Mouse (Mus musculus): ENCODE results near the gene Hcst. TPM values are rescaled to one million over a fixed set of nuclear protein-coding genes. Genes with fewer than 3 reads are reported as not detected.

Hcst gene
- polyA plus RNA-seq, 1 experiment: 1.7 TPM

GRCm38 (mm10) chr7:30421175-30421889 lies 1.7 kb upstream of the Hcst start, which contains the start of gene Nfkbid:
Nfkbid (plus strand) TSS chr7:30421732.
- peak within 1 kb of the TSS; percentile 70 for H3K4me3 ChIP-seq (ENCODE audit: insufficient read depth, low read length)
- no peaks in the 10 kb centered on the region for H3K4me1 ChIP-seq (ENCODE audit: control insufficient read depth, insufficient read depth, low read length)
- no peak for TF ChIP-seq CTCF (IDR thresholded peaks at IDR 0.05; ENCODE audit: extremely low read depth, insufficient read depth, low read length)
- TF ChIP-seq POLR2A (IDR thresholded peaks at IDR 0.05; ENCODE audit: extremely low read depth, insufficient read depth, low read length): no peak
- H3K27ac ChIP-seq (ENCODE audit: insufficient read depth, low read length): peak within 1 kb of the TSS; percentile 68

GRCm38 (mm10) chr7:30420673-30421072 lies 1.0 kb upstream of the Hcst start:
- TF ChIP-seq CTCF (IDR thresholded peaks at IDR 0.05; ENCODE audit: extremely low read depth, insufficient read depth, low read length) (no peak), POLR2A (IDR thresholded peaks at IDR 0.05; ENCODE audit: extremely low read depth, insufficient read depth, low read length) (no peak)
- Histone ChIP-seq H3K4me1 (ENCODE audit: control insufficient read depth, insufficient read depth, low read length) (no peaks in the 10 kb centered on the region), H3K4me3 (ENCODE audit: insufficient read depth, low read length) (no peak overlapping the region), H3K27ac (ENCODE audit: insufficient read depth, low read length) (no peak overlapping the region)

GRCm38 (mm10) chr7:30417856-30418255 lies 1.8 kb downstream of the Hcst start:
- H3K4me3 ChIP-seq (ENCODE audit: insufficient read depth, low read length): no peak overlapping the region
- TF ChIP-seq CTCF (IDR thresholded peaks at IDR 0.05; ENCODE audit: extremely low read depth, insufficient read depth, low read length) (no peak), POLR2A (IDR thresholded peaks at IDR 0.05; ENCODE audit: extremely low read depth, insufficient read depth, low read length) (no peak)
- no peaks in the 10 kb centered on the region for H3K4me1 ChIP-seq (ENCODE audit: control insufficient read depth, insufficient read depth, low read length)
- H3K27ac ChIP-seq (ENCODE audit: insufficient read depth, low read length): no peak overlapping the region

GRCm38 (mm10) chr7:30413596-30413995 lies 6.1 kb downstream of the Hcst start, which contains the start of gene Tyrobp:
Tyrobp (plus strand) TSS chr7:30413760.
- 0 out of 2 replicates have a peak, but pooled peaks have one; percentile 28 for TF ChIP-seq POLR2A (IDR thresholded peaks at IDR 0.05; ENCODE audit: extremely low read depth, insufficient read depth, low read length)
- TF ChIP-seq CTCF (IDR thresholded peaks at IDR 0.05; ENCODE audit: extremely low read depth, insufficient read depth, low read length): no peak
- H3K4me3 ChIP-seq (ENCODE audit: insufficient read depth, low read length): 0 out of 2 replicates have a peak within 1 kb of the TSS, but pooled peaks have one; percentile 9
- H3K4me1 ChIP-seq (ENCODE audit: control insufficient read depth, insufficient read depth, low read length): no peaks in the 10 kb centered on the region
- peak within 1 kb of the TSS; percentile 33; the same call in 1 of the 2 replicates for H3K27ac ChIP-seq (ENCODE audit: insufficient read depth, low read length)

DNA sequence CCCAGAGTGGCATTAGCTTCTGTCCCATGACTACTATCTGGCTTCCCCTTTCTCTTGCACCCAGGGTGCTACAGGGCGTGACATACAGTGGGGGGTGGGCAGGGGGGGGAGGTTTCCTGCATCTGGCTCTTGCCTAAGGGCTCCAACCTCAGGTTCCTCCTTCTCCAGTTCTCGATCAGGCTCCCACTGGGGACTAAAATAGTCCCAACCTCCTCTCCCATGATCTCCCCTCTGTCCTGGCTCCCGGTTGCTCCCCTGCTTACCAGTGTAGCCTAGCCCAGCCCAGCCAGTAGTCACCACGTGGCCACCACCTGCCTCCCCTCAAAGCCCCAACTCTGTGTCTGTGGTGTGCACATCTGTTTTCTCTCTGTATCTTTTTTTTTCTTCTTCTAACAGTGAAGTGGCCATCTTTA lies 6.9 kb downstream of the Hcst start:
- Histone ChIP-seq H3K27ac (ENCODE audit: insufficient read depth, low read length) (peak overlapping the region; percentile 33; the same call in 1 of the 2 replicates), H3K4me1 (ENCODE audit: control insufficient read depth, insufficient read depth, low read length) (no peaks in the 10 kb centered on the region), H3K4me3 (ENCODE audit: insufficient read depth, low read length) (no peak overlapping the region)
- TF ChIP-seq CTCF (IDR thresholded peaks at IDR 0.05; ENCODE audit: extremely low read depth, insufficient read depth, low read length): no peak
- TF ChIP-seq POLR2A (IDR thresholded peaks at IDR 0.05; ENCODE audit: extremely low read depth, insufficient read depth, low read length): no peak

GRCm38 (mm10) chr7:30411023-30411422 lies 8.6 kb downstream of the Hcst start:
- no peaks in the 10 kb centered on the region for H3K4me1 ChIP-seq (ENCODE audit: control insufficient read depth, insufficient read depth, low read length)
- H3K4me3 ChIP-seq (ENCODE audit: insufficient read depth, low read length): no peak overlapping the region
- no peak overlapping the region for H3K27ac ChIP-seq (ENCODE audit: insufficient read depth, low read length)
- TF ChIP-seq CTCF (IDR thresholded peaks at IDR 0.05; ENCODE audit: extremely low read depth, insufficient read depth, low read length) (no peak), POLR2A (IDR thresholded peaks at IDR 0.05; ENCODE audit: extremely low read depth, insufficient read depth, low read length) (no peak)

DNA sequence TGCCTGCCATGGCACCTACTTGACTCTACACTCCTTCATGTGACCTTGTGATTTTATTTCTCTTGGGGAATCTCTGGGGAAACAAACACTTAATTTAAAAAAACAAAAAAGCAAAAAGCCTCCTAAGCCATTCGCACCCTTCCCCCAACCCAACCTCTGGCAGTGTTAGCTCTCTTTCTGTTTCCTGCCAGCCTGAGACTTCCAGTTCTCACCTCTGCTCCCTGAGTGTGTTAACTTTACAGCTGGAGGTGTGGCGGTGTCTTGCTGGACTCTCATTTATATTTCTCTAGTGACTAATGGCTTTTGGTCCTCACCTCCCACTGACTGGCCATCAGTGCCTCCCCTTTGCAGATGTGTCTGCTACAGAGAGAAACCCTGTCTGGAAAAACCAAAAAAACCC lies 9.9 kb downstream of the Hcst start:
- Histone ChIP-seq H3K4me3 (ENCODE audit: insufficient read depth, low read length) (no peak overlapping the region), H3K4me1 (ENCODE audit: control insufficient read depth, insufficient read depth, low read length) (no peaks in the 10 kb centered on the region), H3K27ac (ENCODE audit: insufficient read depth, low read length) (no peak overlapping the region)
- TF ChIP-seq POLR2A (IDR thresholded peaks at IDR 0.05; ENCODE audit: extremely low read depth, insufficient read depth, low read length) (no peak), CTCF (IDR thresholded peaks at IDR 0.05; ENCODE audit: extremely low read depth, insufficient read depth, low read length) (no peak)

DNA sequence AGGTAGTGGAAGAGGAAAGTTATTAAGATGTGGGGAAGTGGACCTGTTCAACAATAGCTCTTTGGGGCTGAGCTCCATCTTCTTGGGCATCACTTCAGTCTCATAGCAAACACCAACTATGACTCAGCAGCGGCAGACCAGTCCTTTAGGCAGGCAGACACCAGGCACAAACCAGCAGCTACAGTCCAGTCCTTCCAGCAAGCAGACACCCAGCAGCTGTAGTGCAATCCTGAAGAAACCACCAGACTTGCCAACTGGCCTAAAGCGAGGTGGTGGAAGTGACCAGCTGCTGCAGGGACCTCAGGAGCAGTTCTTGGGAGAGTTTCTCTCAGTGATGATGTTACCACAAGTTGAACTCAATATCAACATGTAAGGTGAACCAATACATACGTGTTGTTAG lies 11.0 kb downstream of the Hcst start:
- H3K27ac ChIP-seq (ENCODE audit: insufficient read depth, low read length): no peak overlapping the region
- H3K4me1 ChIP-seq (ENCODE audit: control insufficient read depth, insufficient read depth, low read length): no peaks in the 10 kb centered on the region
- TF ChIP-seq POLR2A (IDR thresholded peaks at IDR 0.05; ENCODE audit: extremely low read depth, insufficient read depth, low read length): no peak
- TF ChIP-seq CTCF (IDR thresholded peaks at IDR 0.05; ENCODE audit: extremely low read depth, insufficient read depth, low read length): no peak
- H3K4me3 ChIP-seq (ENCODE audit: insufficient read depth, low read length): no peak overlapping the region

DNA sequence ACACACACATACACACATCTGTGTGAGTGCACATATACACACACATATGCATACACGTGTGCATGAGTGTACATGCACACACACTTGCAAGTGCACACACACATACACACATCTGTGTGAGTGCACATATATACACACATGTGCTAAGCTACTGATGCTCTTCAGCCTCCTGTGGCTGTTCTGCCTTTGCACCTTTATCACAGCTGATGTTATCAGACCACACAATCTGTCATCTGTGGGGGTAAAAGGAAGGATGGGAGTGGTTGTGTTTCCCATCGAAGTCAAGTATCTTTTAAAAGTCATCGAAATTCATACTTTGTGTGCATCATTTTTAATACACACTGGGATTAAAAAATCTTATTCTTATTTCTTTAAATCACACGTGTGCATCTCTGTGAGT lies 17.3 kb downstream of the Hcst start:
- Histone ChIP-seq H3K4me1 (ENCODE audit: control insufficient read depth, insufficient read depth, low read length) (no peaks in the 10 kb centered on the region), H3K4me3 (ENCODE audit: insufficient read depth, low read length) (no peak overlapping the region), H3K27ac (ENCODE audit: insufficient read depth, low read length) (no peak overlapping the region)
- TF ChIP-seq POLR2A (IDR thresholded peaks at IDR 0.05; ENCODE audit: extremely low read depth, insufficient read depth, low read length) (no peak), CTCF (IDR thresholded peaks at IDR 0.05; ENCODE audit: extremely low read depth, insufficient read depth, low read length) (no peak)

DNA sequence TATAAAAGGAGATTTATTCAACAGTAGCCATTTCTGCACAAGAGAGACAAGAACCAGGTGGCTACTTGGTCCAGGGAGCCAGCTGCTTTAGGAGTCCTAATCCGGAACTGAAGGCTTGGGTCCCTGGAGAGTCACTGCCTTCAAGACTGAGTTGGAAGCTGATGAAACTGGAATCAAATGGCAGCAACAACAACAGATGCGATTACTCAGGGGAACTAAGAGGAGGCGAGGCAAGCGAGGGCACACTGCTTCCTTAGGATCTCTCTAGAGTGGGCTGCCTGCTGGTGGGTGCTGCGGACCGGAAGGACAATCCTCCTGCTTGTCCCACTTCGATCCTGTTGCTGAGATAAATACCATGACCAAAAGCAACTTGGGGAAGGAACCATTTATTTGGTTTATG lies 20.0 kb downstream of the Hcst start:
- Histone ChIP-seq H3K4me3 (ENCODE audit: insufficient read depth, low read length) (no peak overlapping the region), H3K27ac (ENCODE audit: insufficient read depth, low read length) (no peak overlapping the region), H3K4me1 (ENCODE audit: control insufficient read depth, insufficient read depth, low read length) (no peaks in the 10 kb centered on the region)
- TF ChIP-seq POLR2A (IDR thresholded peaks at IDR 0.05; ENCODE audit: extremely low read depth, insufficient read depth, low read length) (no peak), CTCF (IDR thresholded peaks at IDR 0.05; ENCODE audit: extremely low read depth, insufficient read depth, low read length) (no peak)

Measured in cortical plate, adult 2 months (tissue).